Mouse (Mus musculus): ENCODE data around the gene Gdi2.

- TF ChIP-seq CTCF (IDR thresholded peaks at IDR 0.05; ENCODE audit: extremely low read depth, insufficient read length, insufficient replicate concordance, low read depth, low read length) (no peak), POLR2A (IDR thresholded peaks at IDR 0.05; ENCODE audit: low read depth, low read length) (no peak)
These were observed 14.4 kb upstream of the Gdi2 start for GRCm38 (mm10) chr13:3523459-3523858.

Data from small intestine, adult 2 months (tissue).